Mouse (Mus musculus): ENCODE data around the gene Tet2. TPM values are rescaled to one million over a fixed set of nuclear protein-coding genes. Genes with fewer than 3 reads are reported as not detected.
"Not testable (repeated sequence)": the region's sequence is repeated elsewhere in the genome, so short reads cannot be mapped to it uniquely, and the experiment has no call there.

The Tet2 gene
- total RNA-seq, 2 experiments from 2014 or later: 56.6 to 63.4 TPM

GRCm38 (mm10) chr3:133549385-133550170 is 4.6 kb upstream of the Tet2 start:
- no peak for DNase-seq (ENCODE audit: low spot score in 2 of 2)

GRCm38 (mm10) chr3:133548613-133549012 is 3.7 kb upstream of the Tet2 start:
- DNase-seq (ENCODE audit: low spot score in 2 of 2): no peak

DNA sequence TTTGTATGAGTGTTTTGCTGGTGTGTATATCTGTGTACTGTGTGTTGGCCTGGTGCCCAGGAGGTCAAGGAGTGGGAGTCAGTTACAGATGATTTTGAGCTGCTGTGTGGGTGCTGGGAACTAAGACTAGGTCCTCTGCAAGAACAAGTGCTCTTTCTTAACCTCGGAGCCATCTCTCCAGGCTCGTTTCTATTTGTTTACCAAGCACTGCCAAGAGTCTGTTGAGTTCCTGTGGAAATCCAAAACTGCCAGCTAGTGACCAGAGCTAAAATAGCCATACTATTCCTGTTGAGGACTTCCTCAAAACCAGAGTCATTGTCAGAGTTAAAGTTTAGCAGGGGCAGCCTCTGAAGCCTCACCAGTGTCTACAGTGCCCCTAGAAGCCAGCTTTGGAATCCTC is 1.9 kb upstream of the Tet2 start:
- DNase-seq (ENCODE audit: low spot score in 2 of 2): no peak

GRCm38 (mm10) chr3:133545304-133545666 is 346 bp upstream of the Tet2 start:
- DNase-seq (ENCODE audit: low spot score in 2 of 2): no peak

DNA sequence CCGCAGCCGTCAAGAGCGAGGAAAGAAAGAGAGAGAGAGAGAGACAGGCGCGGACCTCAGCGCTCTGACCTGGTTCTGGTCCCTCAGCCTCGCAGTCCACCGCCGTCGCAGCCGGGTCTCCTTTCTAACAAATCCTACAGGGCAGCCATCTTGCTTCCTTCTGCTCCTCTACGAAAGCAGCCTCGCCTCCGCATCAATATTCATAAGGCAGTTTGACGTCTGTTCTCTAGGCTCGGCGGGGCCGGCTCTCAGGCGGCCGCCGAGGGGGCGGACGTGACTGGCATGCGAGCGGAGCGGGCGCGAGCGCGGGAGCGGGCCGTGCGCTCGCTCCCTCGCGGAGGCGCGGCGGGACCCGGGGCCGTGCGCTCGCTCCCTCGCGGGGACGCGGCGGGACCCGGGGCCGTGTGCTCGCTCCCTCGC is 798 bp downstream of the Tet2 start:
- peak; percentile 79 to 87 for DNase-seq (ENCODE audit: low spot score in 2 of 2)

GRCm38 (mm10) chr3:133543101-133544020 is 1.6 kb downstream of the Tet2 start:
- peak; percentile 42 to 55 for DNase-seq (ENCODE audit: low spot score in 2 of 2)

- no peak for DNase-seq (ENCODE audit: low spot score in 2 of 2)
Observed at GRCm38 (mm10) chr3:133542084-133542483, 2.9 kb downstream of the Tet2 start.

DNA sequence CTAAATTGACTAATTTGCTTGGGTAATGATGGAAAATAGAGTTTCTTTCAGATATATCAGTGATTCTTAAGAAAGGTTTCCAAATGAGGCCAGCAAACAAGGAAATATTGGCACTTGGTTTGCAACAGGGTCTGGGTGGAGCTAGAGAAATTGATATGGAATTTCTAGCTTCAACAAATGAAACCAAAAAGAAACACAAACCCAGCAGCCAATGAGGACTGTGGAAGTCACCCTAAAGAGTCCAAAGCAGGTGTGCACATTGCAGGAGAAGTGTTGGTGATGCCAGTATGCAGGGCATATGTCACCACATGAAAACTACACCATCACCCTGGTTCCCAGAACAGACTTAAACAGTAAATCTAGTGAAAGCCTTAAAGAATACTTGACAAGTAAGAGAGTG is 3.9 kb downstream of the Tet2 start:
- DNase-seq (ENCODE audit: low spot score in 2 of 2): no peak

DNA sequence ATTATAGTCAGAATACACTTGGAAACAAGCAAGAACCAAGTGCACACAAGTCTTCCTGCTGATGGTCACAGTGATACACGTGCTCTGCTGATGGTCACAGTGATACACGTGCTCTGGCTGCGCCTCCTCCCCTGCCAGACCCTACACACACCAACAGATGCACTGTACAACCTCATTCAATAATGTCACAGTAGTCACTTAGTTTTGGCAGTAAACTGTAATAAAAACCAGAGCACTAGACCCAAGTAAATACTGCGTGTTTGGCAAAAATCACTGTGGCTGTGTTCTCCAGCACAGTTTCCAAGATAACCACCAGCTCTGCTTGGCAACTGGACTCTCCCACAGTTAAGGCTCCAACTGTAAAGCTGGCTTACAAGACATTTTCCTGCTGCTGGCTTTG is 4.9 kb downstream of the Tet2 start:
- DNase-seq (ENCODE audit: low spot score in 2 of 2): no peak

GRCm38 (mm10) chr3:133538499-133538898 is 6.4 kb downstream of the Tet2 start:
- DNase-seq (ENCODE audit: low spot score in 2 of 2): not testable (repeated sequence)

DNA sequence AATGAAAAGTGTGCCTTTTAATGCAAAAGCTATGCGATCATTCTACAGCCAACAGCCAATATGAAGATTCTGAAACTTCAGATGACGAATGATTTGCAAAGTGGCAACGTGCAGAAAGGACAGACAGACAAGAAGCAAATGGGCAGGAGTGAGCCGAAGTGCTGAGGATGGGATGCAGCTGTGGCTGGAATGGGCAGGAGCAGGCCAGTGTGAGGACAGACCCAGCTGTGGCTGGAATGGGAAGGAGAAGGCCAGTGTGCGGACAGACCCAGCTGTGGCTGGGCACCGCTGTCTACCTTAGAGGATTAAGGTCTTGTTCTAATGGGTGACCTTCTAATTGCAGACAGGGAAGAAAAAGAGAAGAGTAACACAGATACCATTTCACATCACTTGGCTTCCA is 9.3 kb downstream of the Tet2 start:
- DNase-seq (ENCODE audit: low spot score in 2 of 2): no peak

DNA sequence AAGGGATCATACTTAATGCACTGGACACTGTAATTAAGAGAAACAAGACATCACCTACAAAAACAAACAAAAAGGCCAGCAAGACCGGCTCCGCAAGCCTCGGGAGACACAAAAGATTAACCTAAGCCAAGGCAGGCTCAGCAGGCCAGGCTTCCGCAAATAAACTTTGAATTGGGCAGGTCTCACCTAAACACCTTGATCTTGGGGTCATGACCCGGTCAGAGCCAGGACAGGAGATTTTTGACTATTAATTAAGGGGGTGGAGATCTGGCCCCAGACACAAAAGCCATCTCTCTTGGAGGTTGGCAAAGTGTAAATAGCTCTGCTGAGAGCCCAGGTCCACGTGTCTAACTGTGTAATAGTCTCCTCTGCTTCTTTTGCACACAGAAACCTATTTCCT is 10.9 kb downstream of the Tet2 start:
- no peak for DNase-seq (ENCODE audit: low spot score in 2 of 2)

- no peak for DNase-seq (ENCODE audit: low spot score in 2 of 2)
Observed at GRCm38 (mm10) chr3:133533272-133533995, 11.5 kb downstream of the Tet2 start.

DNA sequence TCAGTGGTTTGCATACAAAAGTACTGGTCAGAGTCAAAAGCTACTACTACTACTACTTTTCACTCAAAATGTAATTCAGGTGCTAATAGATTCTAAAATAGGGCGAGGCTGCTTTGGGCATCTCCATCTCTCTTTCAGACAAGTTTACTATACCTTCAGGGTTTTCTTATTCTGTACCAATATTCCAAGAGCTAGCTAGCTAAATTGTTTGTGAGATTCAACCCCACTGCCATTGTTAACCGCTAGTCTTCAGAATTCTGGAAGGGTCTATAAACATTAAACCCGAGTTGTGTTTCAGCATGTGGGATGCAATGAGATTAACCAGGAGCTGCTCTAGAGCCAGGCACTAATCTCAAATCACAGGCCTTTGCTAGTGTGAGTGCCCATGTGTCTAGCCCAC is 12.1 kb downstream of the Tet2 start:
- DNase-seq (ENCODE audit: low spot score in 2 of 2): no peak

DNA sequence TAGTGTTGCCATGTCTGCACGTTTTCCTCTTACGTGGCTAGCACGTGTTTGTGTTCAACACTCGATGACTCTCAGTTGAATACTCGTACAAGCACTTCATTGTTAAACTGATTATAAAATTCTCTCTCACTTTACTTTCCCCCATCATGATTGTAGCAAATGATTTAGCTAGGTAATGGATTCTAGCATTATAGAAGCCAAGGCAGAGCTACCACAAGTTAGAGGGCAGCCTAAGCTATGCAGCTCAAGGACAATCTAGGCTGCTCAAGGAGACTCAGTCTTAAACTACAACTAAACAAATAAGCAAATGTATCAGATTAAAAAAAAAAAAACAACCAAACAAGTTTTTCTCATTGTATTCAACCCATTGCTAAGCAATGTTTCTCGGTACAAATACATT is 12.7 kb downstream of the Tet2 start:
- DNase-seq (ENCODE audit: low spot score in 2 of 2): no peak

DNA sequence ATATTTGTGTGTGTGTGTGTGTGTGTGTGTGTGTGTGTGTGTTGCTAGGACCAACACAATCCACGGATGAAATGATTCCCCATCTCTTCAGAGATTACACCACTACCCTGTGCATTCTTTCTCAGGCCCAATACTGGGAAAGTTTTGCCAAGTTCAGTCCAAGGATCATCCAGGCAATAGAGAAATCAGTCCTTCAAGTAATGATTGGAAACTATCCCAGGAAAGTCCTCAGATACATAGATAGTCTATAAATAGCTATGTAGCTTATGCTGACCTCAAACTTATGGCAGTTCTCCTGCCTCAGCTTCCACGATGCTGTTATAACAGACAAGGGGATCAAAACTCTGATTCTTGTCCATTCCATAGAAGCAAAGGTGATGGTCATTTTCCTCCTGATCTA is 13.8 kb downstream of the Tet2 start:
- no peak for DNase-seq (ENCODE audit: low spot score in 2 of 2)

GRCm38 (mm10) chr3:133530664-133531063 is 14.3 kb downstream of the Tet2 start:
- no peak for DNase-seq (ENCODE audit: low spot score in 2 of 2)

DNA sequence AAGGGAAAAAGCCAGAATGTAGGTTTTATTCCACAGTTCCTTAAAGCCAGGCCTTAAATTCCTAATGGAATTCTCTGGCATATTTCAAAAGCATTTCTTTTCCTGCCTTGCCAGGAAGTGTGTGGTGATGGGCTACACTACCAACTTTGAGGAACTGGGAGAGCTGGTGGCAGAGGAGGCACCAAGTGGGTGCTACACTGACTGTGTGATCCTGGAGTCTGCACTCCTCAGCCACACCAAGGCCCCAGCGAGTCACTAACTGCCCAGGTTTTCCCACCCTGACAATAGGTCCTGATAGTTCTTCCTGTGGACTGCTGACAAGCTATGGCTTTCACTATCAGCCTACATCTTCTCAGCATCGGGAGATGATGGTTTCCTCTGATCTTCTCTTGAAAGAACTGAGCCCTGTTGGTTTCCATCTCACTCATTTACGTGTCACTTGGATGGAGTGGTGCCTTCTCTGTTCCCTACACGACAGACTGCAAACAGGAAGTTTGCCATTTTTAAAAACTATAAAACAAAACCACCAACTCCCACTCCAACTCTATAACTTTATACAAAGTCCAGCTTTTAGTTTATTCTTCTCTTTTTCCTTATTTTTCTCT is 18.7 kb downstream of the Tet2 start:
- DNase-seq (ENCODE audit: low spot score in 2 of 2): no peak

DNA sequence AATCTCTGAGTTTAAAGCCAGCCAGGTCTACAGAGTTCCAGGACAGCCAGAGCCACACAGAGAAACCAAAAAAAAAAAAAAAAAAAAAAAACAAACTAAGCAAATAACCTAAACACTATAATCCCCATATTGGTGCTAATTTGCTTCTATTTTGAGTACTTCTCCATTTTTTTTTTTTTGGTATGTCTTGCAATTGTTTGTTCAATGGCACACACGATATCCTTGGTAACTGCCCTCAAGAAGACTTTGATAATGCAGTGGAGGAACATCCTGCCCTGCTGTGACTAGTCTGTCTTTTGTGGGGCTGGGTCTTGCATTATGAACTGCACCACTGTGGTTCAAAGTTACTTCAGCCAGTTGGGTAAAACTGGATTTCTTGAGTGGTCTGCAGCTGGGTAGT is 19.4 kb downstream of the Tet2 start:
- DNase-seq (ENCODE audit: low spot score in 2 of 2): no peak

DNA sequence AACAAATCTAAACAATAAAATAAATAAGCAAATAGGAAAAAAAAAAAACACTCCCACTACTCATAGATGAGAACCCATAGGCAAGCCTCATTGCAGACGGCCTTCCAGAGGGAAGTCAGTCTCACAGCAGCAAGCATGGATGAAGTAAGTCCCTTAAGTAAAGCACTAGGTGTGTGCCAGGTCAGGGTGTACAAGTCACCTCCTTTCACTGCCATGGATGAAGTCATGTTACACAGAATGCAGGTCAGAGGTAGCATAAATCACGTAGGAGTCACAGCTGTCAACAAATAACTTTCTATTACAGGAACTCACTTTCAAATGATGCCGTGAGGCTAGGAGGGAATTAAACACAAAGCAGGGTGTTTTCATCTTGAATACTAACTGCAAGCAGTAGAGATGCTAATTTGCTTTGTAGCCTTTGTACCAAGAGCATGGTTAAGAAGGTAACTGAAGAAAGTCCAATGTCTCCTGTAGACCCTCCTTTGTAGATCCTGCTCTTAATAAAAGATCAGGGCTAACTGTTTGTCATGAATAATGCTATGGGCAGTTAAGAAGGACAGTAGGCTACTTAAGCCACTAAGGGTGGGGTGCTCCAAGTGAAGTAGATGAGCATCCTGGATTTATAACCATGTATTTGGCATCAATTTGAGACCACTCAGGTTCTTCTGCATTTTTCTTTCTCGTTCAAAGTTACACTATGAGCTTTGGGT is 20.4 kb downstream of the Tet2 start:
- DNase-seq (ENCODE audit: low spot score in 2 of 2): no peak

- DNase-seq (ENCODE audit: low spot score in 2 of 2): no peak
Observed at GRCm38 (mm10) chr3:133523191-133523590, 21.7 kb downstream of the Tet2 start.

All from layer of hippocampus, postnatal 10 days (tissue).